Mouse (Mus musculus): Measurements from ENCODE around the gene Ahsa1.
A peak's percentile ranks its signal among the peaks of the same experiment; 100 is the strongest.
"Not testable (repeated sequence)": the region's sequence is repeated elsewhere in the genome, so short reads cannot be mapped to it uniquely, and the experiment has no call there.

Ahsa1 gene

DNA sequence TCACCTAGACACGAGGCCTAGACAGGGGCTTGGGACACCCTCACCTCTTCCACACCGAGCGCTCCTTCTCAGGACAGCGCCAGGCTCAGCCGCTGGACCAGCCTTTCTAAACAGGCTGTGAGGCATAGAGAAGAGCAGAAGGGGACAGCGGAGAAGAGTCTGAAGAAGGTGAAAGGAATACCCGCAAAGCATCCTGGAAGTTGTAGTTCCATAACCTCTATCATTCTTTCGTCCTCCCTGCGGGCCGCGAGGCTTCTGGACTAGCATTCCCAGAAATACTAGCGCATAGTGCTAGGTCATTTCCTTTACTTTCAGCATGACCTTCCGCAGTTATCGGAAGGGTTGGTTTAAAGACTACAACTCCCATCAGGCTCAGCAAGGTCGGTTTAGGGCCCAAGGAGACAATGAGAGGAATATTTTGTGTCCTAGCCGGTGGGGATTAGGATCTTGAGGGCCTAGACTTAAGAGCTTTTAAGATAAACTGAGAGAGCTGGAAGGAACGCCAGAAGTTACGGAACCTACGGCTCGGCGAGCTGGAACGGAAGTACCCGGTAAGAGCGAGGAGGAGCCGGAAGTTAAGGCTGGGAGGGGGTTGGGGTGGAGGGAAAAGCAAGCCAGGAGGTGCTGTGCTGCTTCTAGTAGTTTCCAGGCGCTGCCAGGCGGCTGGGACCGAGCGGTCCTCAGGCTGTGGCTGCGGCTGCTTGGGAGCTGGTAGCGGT, at the start of gene Ahsa1, which contains the start of gene Vipas39:
Gene Ahsa1 (plus strand): TSS at position 372 of the 719 bp plus-strand sequence.
Gene Vipas39 (minus strand): TSS at position 149 of the 719 bp plus-strand sequence.
- DNase-seq = peak; percentile 93

DNA sequence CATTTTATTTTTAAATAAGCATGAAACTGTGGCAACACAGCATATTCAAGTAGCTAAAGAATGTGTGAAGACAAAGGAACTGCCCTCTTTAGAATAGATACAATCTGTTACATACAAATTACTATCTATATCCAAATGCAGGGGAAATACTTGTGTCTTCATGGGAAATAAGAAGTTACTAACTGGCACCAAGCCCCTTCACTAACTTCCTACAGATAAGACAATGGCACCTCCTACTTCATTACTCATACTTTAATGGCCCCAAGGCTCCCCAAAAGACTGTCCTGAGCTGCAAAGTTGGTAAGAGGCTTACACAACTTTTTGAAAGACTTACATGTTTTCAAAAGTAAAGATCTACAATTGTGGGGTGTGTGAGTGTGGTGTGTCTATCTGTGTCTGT, 48.7 kb upstream of the Ahsa1 start:
- no peak for DNase-seq

DNA sequence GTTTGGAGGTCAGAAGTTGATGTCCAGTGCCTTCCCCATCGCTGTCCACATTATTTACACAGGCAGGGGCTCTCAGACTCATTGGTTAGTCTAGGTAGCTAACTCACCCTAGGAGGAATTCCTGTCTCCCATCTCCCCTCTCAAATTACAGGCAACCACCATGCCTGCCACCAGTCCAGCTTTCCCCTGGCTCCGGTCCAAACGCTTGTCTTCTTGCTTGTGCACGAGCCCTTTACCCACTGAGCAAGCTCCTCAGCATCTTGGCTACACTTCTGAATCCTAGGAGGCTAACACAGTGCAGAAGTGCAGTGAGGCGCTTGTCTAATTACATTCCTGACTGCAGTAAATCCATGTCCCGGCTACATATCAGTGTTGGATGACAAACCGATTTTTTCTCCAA, 46.9 kb upstream of the Ahsa1 start:
- no peak for DNase-seq

DNA sequence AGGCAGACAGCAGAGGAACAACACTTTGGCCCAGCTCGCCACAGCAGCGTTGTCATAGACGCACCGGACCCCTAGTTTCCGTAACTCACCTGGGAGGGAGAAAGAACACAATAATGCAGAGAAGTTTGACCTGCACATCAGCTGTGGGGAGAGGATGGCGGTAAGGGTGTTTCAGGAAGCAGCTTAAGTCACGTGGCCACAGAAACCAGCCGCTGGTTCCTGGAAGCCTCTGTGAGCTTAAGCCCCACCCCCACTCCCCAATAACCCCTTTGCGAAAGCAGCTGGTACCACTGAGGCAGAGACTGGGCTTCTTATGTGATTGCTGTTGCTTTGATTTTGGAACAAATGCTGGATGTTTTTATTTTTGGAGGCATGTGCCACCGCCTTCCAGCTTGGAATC, 41.3 kb upstream of the Ahsa1 start:
- DNase-seq = no peak

DNA sequence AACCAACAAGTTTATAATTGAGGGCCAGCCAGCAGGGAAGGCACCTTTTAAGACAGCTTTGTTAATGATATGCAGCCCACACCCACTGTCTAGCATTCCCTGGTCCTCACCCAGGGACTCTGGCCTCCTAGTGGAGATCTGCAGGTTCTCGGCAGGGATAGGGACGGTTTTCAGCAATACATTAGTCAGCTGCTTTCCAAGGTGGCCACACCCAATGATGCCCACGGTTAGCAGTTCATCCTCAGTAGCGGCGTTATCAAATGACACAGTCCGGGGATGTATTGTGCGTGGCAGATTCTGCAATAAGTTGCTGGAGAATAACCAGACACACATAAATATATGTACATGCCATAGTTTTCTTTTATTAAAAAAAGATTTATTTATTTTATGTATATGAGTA, 39.5 kb upstream of the Ahsa1 start:
- no peak for DNase-seq

DNA sequence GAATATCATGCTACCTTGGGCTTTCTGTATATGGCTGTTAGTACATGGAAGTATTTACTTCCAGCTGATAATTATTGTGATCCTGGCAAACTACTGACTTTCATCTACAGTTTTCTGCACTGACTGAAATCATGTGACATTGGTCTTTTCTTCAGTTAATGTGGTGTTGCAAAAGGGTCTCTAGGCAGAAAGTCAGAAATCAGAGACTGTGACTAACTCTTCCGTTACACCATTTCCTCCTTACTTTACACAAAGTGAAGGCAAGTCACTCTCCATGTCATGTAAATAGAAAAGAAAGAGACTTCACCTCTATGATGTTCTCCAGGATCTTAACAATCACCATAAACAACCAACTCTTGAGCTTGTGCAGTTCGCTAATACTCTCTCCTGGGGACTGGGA, 36.6 kb upstream of the Ahsa1 start:
- DNase-seq = no peak

DNA sequence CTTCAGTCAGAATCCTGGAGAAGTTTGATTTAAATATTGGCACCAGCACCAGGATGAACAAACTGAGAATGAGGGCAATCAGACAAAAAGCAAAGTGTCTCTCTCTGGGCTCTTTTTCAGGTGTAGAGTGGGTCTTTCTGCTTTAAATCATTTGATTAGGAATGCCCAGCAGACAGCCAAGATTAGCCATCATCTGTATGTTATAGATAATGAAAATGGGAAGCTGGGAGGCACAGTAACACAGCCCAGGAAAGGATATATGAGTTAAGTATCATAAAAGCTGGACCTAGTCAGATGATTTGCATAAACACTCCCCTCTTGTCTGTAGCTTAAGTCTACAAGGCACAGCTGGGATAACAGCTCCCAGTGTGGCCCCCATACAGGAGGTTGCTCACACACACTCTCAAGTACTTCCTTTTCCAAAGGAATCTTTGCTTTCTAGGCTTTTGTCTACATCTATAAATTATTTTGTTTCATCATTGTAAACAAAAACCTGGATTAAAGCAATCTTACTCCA, 35.8 kb upstream of the Ahsa1 start:
- no peak for DNase-seq

DNA sequence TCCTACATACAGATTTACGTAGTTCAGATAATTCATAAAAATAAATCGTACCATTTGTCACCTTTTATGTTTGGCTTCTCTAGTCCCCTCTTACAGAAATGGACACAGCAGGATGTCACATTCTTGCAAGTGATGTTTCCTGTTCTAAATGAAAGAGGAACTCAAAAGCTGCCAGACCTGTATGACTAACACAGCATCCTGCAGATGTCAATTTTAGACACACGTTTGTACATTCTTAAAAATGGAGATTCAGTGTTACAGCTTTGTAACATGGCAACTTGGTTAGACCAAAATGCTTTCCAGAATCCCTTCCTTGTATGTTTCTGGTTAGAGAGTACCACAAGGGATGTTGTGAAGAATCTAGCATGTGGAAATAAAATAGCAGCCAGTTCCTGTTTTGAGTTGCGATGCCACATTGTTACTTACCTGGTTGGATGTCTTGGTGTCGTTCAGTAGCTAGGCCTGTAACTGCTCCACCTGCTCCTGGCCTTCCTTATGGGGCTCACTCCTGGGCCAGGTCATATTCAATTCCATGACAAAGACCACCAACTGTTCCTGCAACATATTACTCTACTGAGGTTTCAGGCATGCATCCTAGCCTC, 29.3 kb upstream of the Ahsa1 start:
- no peak for DNase-seq

DNA sequence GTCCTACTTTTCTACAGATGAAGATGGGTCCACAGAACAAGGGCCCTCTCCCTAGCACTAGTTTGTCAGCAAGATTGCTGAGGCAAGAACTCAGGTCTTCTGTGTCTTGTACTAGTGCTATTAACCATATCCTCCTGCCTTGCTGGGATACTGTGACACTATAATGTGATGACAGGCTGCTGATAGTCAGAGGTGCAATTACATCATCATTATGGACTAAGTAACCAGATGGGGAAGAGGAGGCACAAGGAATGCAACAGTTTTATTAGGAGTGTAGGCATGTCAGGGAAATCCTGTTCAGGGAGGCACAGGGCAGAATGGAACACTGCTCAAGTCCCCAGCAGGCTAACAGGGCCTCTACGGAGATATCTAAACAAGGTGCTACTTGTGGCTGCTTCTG, 27.6 kb upstream of the Ahsa1 start, which contains the start of gene Noxred1:
Gene Noxred1 (minus strand): TSS at position 101 of the 400 bp plus-strand sequence.
- no peak for DNase-seq

DNA sequence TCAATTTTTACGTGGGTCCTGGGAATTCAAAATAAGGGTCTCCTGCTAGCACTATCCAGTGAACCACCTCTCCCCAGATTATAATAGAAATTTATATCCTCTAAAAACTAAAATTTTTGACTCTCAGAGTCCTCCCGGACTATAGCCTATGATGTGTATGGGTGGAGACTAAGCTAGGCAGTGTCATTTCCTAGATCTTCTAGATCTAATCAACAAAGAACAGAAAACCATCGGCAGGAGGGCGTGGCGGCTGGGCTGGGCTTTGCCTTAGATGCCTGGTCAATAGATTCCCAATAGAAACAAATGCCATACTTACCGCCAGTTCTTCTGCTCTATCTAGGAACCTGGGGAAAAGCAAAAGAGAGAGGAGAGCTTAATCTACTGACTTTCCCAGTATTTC, 16.1 kb upstream of the Ahsa1 start:
- DNase-seq = no peak

DNA sequence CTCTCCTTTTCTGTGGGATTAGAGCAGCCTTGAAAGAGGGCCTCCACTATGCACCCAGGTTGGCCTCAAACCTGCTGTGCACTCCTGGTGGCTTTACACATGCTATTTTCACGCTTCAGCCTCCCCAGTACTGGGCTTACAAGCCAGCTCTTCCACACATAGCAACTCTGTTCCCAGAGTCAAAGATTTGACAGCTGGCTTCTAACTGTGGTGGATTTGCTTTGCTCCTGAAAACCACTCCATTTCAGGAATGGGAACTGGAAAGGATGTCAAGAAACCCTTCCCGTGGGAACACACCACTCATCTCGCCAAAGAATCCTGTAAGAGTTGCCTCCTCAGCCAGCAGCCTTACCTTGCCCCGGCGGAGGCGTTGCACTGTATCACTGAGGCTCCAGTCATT, 12.4 kb upstream of the Ahsa1 start:
- no peak for DNase-seq

DNA sequence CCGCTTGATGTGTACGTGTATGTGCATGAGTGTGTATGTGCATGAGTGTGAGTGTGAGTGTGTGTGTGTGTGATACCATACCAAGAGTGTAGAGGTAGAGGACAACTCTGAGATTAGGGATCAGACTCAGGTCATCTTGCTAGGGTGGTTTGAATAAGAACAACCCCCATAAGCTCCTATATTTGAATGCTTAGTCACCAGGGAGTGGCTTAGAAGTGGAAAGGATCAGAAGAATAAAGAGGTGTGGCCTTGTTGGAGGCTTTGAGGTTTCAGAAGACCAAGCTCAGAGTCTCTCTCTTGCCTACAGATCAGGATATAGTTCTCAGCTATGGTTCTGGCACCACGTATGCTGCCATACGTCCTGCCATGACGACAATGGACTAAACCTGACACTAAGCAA, 9.7 kb upstream of the Ahsa1 start:
- DNase-seq = no peak

DNA sequence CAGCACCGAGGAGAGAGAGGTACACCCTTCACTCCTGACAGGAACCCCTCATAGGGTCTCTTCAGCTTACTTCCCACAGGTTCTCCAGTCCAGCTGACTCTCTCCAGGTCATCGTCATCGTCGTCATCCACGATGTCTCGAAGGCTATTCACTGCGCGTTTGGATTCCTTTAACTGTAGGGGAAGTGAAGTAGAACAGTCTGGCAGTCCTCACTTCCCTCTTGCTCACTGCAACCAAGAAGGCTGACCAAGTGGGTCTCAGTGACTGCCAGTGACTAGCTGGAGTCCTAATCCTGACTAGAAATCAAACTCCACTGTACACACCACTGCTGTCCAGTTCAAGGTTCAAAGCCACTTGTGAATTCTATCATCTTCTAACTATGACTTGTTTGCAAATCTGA, 5.7 kb upstream of the Ahsa1 start:
- no peak for DNase-seq

DNA sequence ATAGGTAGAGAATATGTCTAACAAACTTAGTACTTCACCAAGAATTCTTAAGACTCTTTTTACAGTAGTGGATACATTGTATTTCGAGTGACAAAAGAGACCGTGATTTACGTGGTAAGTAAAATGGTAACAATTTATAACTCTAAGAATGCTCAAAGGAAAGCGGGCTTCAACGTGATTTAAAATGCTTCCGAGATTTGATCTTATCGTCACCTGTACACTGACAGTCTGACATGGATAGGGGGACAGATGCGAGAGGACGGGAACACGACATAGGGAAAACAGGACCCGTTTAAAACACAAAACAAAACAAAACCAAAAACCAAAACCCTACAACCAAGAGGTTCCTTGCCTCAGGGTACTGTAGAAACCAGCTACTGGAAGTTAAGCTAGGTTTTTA, 835 bp upstream of the Ahsa1 start:
- DNase-seq = no peak

DNA sequence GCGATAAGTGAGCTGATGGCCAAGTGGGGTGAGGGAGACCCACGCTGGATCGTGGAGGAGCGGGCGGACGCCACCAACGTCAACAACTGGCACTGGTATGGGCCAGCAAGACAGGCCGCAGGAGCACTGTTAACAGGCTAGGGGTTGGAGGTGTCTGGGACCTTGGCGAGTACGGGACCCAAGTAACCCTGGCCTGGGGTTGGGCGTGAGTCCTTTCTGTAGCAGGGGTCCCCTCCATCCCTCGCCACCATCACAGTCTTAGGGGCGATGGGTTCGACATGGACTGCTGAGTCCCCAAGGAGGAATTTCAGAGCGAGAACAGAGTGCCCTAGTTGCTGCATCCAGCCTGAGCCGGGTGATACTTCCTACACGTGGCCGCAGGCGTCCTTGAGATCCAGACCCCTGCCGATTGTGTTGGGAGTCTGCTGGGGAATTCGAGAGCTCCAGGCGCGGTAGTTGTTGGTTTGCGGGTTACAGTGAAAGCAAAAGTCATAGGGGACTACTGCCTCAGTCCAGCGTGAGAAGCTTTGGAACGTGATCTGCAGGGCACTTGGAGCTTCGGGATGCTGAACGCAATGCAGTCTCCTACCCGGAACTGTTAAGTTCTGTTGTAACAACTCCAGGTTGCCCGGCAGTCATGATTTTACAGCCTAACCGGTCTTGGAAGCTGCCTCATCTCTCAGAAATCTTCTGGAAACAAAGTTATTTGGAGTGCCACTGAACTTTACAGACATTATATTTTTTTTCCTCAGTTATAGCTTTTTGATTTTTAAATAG, 736 bp downstream of the Ahsa1 start:
- no peak for DNase-seq

DNA sequence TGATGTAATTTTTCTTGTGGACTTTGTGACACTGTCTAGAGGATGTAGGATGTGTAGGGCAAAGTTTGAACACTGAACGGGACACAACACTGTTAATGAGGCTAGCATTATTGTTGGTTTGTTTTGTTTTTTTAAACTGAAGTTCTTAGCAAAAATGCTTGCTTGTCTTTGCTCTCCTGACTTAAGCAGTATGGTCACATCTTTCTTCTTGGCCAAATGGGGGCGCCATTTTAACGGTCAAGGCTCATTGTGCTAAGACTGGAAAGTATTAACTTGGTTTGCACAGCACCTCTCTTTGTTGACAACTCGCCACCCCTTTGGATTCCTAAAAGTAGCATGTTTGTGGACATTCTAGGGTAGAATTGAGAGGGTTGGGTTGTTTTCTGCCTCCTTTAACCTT, 1.4 kb downstream of the Ahsa1 start:
- no peak for DNase-seq

DNA sequence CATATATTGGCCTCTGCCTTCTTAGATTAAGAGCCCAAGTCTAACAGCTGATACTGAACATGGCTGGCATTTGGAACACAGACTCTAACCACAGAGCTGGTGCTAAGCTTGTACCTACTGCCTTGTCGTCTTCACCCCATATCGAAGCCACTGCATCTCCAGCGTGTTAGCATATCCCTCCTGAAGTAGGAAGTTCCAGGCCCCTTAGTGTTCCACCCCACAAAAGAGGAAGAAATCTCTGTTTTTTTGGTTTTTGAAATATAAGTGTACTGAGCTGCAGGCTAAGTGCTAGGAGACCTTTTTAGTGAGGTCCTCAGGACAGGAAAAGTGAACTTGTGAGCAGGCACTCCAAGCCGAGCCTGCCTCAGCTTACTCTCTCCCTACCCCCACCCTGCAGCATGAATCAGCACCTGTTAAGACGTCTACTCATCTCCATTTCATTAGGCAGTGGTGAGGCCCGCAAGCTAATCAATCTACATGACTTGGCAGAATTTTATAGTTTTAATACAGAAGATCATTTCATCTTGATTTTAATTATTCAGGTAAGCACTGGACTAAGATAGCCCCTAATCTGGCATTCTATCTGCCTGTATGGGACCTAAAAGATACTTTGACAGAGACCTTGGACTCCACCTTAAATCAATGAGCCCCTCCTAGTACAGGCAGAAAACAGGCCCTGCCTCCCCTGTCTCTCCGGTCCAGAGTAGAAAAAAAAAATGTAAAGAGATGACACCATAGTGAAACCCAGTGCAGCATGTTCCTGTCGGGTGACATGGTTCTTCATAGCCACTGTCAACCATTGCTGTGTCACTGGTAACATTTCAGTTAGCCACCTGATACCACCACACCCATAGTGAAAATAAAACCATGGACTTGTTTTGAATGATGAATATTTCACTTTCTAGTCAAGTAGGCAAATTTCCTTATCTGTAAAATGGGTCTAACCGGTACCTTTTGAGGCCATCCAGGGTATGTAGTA, 8.9 kb downstream of the Ahsa1 start:
- DNase-seq = no peak

DNA sequence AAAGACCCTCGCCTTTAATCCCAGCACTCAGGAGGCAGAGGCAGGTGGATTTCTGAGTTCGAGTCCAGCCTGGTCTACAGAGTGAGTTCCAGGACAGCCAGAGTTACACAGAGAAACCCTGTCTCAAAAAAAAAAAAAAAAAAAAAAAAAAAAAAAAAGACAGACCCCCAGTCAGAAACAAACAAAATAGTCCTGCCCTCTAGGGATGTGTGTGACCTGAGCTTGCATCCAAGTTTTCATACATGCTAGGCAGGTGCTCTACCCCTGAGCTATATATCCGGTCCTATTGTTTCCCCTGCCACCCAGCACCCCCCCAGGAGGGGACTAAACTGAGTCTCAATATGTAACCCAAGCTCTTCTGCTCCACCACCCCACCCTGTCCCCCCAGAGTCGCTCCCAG, 11.0 kb downstream of the Ahsa1 start:
- DNase-seq = not testable (repeated sequence)

DNA sequence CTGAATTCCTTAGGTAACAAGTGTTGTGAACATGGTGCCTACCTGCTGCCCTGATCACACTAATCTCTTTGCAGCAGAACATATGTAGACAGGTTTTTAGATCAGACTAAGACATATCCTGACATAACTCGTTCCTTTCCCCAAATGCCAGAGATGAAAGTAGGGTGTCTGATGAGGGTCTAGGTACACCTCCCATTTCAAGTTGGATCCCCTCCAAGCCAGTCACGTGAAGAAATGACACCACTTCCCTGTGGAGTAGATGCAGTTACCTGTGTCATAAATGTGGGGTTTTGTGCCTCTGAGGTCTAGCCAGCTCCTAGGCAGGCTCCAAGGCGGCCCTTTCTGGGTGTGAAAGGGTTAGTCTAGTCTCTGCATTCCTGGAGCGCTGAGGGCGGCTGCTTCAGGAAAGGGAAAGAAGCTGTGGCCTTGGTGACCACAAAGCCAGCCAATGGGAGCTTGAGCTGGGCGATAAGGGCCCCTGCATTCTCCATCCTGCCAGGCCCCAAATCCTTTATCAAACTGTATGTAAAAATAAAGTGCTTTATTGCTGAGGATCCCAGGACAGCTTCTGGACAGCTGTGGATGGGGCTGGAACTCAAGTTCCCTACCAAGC, 11.9 kb downstream of the Ahsa1 start:
- DNase-seq = no peak

DNA sequence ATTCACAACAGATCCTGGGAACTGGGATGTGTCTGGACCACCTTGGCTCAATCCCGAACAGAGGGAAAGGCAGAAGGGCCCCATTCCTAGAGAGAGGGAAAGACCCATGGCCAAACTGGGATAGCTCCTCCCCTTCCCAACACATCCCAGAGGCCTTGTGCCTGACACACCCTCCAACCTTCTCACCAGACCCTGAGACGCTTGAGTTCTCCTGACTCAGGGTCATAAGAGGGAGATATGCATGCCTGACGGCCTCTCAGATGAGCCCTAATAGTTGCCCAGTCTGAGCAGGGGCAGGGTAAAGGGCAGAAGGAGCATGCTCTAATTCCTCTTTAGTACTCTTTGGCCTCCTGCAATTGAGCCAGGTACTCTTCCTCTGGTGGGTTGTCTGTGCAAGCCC, 13.1 kb downstream of the Ahsa1 start:
- DNase-seq = no peak

DNA sequence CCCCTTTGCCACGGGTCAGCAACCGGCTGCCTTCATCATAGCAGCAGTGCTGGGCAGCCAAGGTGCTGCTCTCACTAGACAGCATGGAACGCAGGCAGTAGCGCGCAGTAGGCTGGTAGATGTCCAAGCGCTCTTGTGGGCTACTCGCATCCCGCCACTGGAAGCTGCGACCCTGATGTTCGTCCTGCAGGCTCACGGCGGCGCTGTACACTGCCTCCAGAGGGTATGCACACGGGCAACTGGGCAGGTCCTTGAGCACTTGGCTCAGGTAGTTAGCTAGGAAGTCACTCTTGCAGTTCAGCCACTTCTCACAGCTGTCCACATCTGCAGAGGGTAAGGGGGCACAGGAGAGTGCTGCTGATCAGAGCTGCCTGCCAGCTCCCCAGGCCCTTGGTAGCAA, 13.6 kb downstream of the Ahsa1 start:
- peak; percentile 18 for DNase-seq

DNA sequence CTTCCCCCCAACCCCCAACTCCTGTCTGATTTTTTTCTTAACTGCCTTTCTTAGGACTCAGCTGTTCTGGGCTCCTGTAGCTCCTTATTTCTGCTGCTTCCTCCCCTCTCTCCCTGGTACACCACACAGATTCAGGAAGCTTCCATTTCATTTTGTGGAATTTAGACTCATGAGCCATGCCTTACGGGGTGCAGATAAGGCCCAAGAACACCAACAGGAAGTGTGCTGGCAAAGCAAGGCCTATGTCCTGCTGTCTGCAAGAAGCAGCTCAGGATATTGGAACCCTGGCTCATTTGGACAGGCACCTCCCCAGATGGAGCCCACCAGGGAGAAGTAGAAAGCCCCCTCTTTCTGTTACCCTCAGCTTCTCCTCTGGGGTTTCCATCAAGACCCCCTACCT, 15.5 kb downstream of the Ahsa1 start:
- no peak for DNase-seq

All from kidney, adult 18-20 months (tissue).